Comparison of ENCODE assay signal across 8 mouse cellular contexts in the genomic region with DNA sequence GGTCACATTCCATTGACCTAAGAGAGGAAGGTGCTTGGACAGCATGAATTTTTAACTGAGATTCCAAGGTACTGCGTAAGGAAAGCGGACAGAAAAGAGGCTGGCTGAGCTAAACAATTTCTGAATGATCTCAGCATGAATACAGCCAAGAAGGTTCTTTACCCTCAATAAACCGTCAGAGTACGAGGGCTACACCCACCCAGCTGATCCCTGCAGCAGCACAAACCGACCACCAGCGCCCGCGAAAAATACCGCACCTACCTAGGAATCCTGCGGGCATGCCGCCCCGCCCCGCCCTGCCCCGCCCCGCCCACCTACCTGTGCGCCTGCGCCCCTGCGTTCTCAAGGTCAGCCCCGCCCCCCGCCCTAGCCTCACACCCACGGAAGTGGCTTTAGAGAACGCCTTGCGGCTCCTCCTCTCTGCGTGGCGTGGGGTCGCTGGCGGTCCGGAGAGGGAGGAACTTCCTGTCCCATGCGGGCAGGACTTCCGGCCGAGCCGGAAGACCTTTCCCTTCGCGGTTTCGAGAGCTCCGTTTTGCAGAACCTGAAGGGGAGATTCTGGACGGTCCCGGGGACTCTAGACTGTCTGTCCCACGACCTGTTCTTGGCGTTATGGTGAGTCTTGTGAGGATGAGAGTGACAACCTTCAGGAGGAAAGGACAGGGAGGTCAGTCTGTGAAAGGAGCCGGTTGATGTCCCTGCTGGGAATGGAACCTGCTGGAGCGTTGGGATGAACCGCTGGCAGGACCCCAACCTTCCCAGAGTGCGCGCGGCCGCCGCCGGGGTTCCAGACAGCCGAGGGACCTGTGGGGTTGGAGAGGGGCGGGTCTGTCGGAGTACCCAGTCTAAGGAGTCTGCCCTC. TPM values are rescaled to one million over a fixed set of nuclear protein-coding genes. Genes with fewer than 3 reads are reported as not detected.
DNase-seq lines count a peak whose midpoint lies in the region; ATAC-seq lines count a peak whose summit lies in the region.

A gene (plus strand): TSS at position 477 of the 862 bp plus-strand sequence.

- under 1% methylated on average over 47 of the region's 52 CpGs for WGBS in forebrain, embryonic 14.5 days
- under 1% methylated on average over 42 of the region's 52 CpGs for WGBS in neural tube, embryonic 15.5 days

- H3K4me2 ChIP-seq in forebrain, embryonic 14.5 days (ENCODE audit: low read length): peak within 1 kb of the TSS; percentile 64
- H3K4me2 ChIP-seq in neural tube, embryonic 15.5 days: peak within 1 kb of the TSS; percentile 91

- intact Hi-C loops in heart, postnatal 14 days (cut with DNase I): loop anchor here (5.0 to 10.0 kb wide), 3 partner anchors 125 to 535 kb away; no protein-coding TSS in a partner anchor

- no peaks in the 10 kb centered on the region for H3K9me3 ChIP-seq in forebrain, embryonic 14.5 days (replicated peaks; ENCODE audit: control insufficient read depth, low read length)
- H3K9me3 ChIP-seq in neural tube, embryonic 15.5 days (replicated peaks): no peaks in the 10 kb centered on the region

- H3K9ac ChIP-seq in forebrain, embryonic 14.5 days (ENCODE audit: low read length): peak within 1 kb of the TSS; percentile 72
- H3K9ac ChIP-seq in neural tube, embryonic 15.5 days (replicated peaks): peak within 1 kb of the TSS; percentile 80

- peak; percentile 94 for DNase-seq in ES-CJ7 (ENCODE audit: low read depth, low spot score)
- DNase-seq in cerebellum, adult 11 months: peak; percentile 89
- DNase-seq in forebrain, embryonic 14.5 days (ENCODE audit: low spot score): peak; percentile 95
- DNase-seq in heart, postnatal 14 days: peak; percentile 87 to 90
- peak; percentile 88 for DNase-seq in layer of hippocampus, adult 11-12 months (ENCODE audit: low spot score)
- DNase-seq in lung, adult 18-20 months: peak; percentile 92 to 93
- DNase-seq in testis, postnatal 14 days (ENCODE audit: low spot score): peak; percentile 93

- H3K36me3 ChIP-seq in forebrain, embryonic 14.5 days (ENCODE audit: control insufficient read depth, insufficient read depth, low read length): no peaks in the 10 kb centered on the region
- H3K36me3 ChIP-seq in neural tube, embryonic 15.5 days: no peaks in the 10 kb centered on the region

- H3K27ac ChIP-seq in forebrain, embryonic 14.5 days (ENCODE audit: low read depth, low read length): peak within 1 kb of the TSS; percentile 83
- H3K27ac ChIP-seq in neural tube, embryonic 15.5 days (replicated peaks): peak within 1 kb of the TSS; percentile 87

- ATAC-seq in forebrain, embryonic 14.5 days: peak; percentile 99
- peak; percentile 99 for ATAC-seq in neural tube, embryonic 15.5 days (ENCODE audit: low FRiP score)

- H3K27me3 ChIP-seq in forebrain, embryonic 14.5 days (replicated peaks; ENCODE audit: control insufficient read depth, insufficient read depth, low read length): no peaks in the 10 kb centered on the region
- H3K27me3 ChIP-seq in neural tube, embryonic 15.5 days (replicated peaks): no peaks in the 10 kb centered on the region

- H3K4me3 ChIP-seq in forebrain, embryonic 14.5 days (ENCODE audit: low read depth, low read length): peak within 1 kb of the TSS; percentile 53
- H3K4me3 ChIP-seq in neural tube, embryonic 15.5 days (replicated peaks): peak within 1 kb of the TSS; percentile 81

- peaks cover 21% of the 10 kb centered on the region for H3K4me1 ChIP-seq in forebrain, embryonic 14.5 days (ENCODE audit: control insufficient read depth, insufficient read depth, low read length)
- peaks cover 32% of the 10 kb centered on the region for H3K4me1 ChIP-seq in neural tube, embryonic 15.5 days

RNA-seq across cellular contexts. Expression of the gene that starts here (rescaled TPM):
- polyA plus RNA-seq in forebrain, embryonic 14.5 days (2014; fragmentation: Nextera tagmentation; extraction: Ambion mirVana): 24.6 and 27.0 TPM in 2 replicates
- 10 to 100 TPM; 18.3 to 18.6 TPM for total RNA-seq in heart, postnatal 14 days (2021)
- polyA plus RNA-seq in neural tube, embryonic 15.5 days (2015; fragmentation: Nextera tagmentation; extraction: Ambion mirVana): 25.1 and 26.7 TPM in 2 replicates

Comparison
In these comparisons a context has a peak if more than half of its experiments do, and no peak if none do; other contexts are left out.
1. Peak in every context shown above with its lines: DNase-seq, ATAC-seq, H3K4me3 ChIP-seq and H3K27ac ChIP-seq.